Mouse (Mus musculus) heart, postnatal 0 days (tissue): ENCODE data around the gene Ppp2r5d.
A peak's percentile ranks its signal among the peaks of the same experiment; 100 is the strongest.

ENCODE experiments used
- CTCF ChIP-seq: IDR thresholded peaks from 2 replicates; pipeline ENCODE4 v1.5.1; 2016; ENCODE audit warnings: antibody characterized with exemption, control low read depth, low read depth
- EP300 ChIP-seq: IDR thresholded peaks from 2 replicates; pipeline ENCODE4 v1.6.1; 2016; ENCODE audit warnings: antibody characterized with exemption, low read depth

DNA sequence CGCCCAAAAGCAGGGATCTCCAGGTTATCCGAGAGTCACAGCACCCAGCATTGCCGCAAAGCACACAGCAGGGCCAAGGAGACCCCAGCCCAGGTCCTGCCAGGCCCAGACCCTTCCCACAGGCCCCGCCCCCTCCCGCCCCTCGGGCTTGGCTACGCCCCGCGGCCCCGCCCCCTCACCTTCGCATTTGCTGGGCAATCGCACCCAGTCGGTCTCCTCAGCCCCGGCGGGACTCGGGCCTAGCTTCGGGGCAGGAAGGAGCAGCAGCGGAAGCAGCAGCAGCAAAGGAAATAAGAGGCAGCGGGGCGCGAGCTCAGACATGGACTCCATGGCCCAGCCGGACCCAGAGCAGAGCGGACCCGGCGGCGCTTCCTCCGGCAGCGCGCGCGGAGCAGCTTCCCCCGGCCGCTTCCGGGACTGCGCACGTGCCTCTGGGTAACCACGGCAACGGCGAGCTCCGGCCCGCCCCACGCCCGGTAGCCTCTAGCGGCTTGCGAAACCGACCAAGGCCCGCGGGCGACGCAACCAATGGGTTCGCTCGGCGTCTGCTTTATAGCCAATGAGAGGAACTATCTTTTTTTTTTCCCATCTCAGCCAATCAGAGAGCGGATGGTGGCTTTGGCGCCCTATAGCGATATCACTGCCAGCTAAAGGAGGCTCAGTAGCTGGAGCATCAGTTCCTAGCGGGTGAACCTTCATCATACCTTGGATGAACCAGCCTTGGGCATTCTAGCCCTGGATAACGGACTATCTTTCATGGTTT, 47.1 kb upstream of the Ppp2r5d start, which contains the start of gene Cnpy3:
- TF ChIP-seq CTCF: no peak
- TF ChIP-seq EP300: peak; percentile 91
